Mouse (Mus musculus) heart, postnatal 0 days (tissue): ENCODE results near the gene Endou. TPM values are rescaled to one million over a fixed set of nuclear protein-coding genes. Genes with fewer than 3 reads are reported as not detected.

Source experiments
- ATAC-seq: fragments of 200-750 bp; cut with Nextera tagmentation; 2 replicates; pipeline ENCODE4 v1.8.0; 2017; ENCODE audit warnings: low read depth, moderate number of reproducible peaks, moderate library complexity; ENCODE audit not compliant: insufficient read depth
- DNase-seq: peaks from one replicate; pipeline ENCODE4 v3.0.0-alpha.2; 2016; ENCODE audit warnings: low spot score
- H3K27ac ChIP-seq: fragments of 300-500 bp; sonication (generic); 2 replicates; pipeline ENCODE4 v1.5.1; 2014; ENCODE audit warnings: low read depth, mild to moderate bottlenecking
- H3K27me3 ChIP-seq: fragments of 300-500 bp; sonication (generic); 2 replicates; pipeline ENCODE4 v1.6.1; 2014; ENCODE audit warnings: low read length, mixed read lengths; ENCODE audit not compliant: control insufficient read depth, insufficient read depth
- H3K36me3 ChIP-seq: fragments of 300-500 bp; sonication (generic); replicated peaks from 2 replicates; pipeline ENCODE4 v1.6.1; 2014; ENCODE audit warnings: low read length, mixed read lengths; ENCODE audit not compliant: control insufficient read depth, insufficient read depth
- H3K4me1 ChIP-seq: fragments of 300-500 bp; sonication (generic); 2 replicates; pipeline ENCODE4 v1.6.1; 2014; ENCODE audit warnings: antibody characterized with exemption; ENCODE audit not compliant: control insufficient read depth, insufficient read depth
- H3K4me2 ChIP-seq: fragments of 300-500 bp; sonication (generic); 2 replicates; pipeline ENCODE4 v1.6.1; 2014; ENCODE audit warnings: low read depth, mild to moderate bottlenecking, low read length, moderate library complexity
- H3K4me3 ChIP-seq: fragments of 300-500 bp; sonication (generic); 2 replicates; pipeline ENCODE4 v1.5.1; 2014; ENCODE audit warnings: low read depth, low read length
- H3K9ac ChIP-seq: fragments of 300-500 bp; sonication (generic); replicated peaks from 2 replicates; pipeline ENCODE4 v1.6.1; 2014; ENCODE audit warnings: low read depth, low read length, mixed read lengths
- H3K9me3 ChIP-seq: fragments of 300-500 bp; sonication (generic); replicated peaks from 2 replicates; pipeline ENCODE4 v1.6.1; 2016; ENCODE audit warnings: low read length; ENCODE audit not compliant: control insufficient read depth
- CTCF ChIP-seq: IDR thresholded peaks from 2 replicates; pipeline ENCODE4 v1.5.1; 2016; ENCODE audit warnings: antibody characterized with exemption, control low read depth, low read depth
- EP300 ChIP-seq: IDR thresholded peaks from 2 replicates; pipeline ENCODE4 v1.6.1; 2016; ENCODE audit warnings: antibody characterized with exemption, low read depth
- WGBS: fragments of 180-500 bp; shearing (Covaris S2); extraction: QIAGEN DNeasy Blood & Tissue Kit; methylation state at CpG from one replicate; pipeline ENCODE4 v1.1.7; 2014; 5-methylcytosine and 5-hydroxymethylcytosine counted together
- polyA plus RNA-seq: library from polyadenylated mRNA; unstranded; fragments of >200 nt; fragmentation: Nextera tagmentation; extraction: Ambion mirVana; gene quantifications from 2 replicates; pipeline ENCODE4 v1.2.1, GENCODE M21; 2015
- total RNA-seq: library from RNA; depleted of rRNA; stranded (reverse); fragments of >200 nt; gene quantifications from 2 replicates; pipeline ENCODE4 v1.2.3, GENCODE M21; 2014; ENCODE audit warnings: low replicate concordance

Gene Endou
- total and polyA plus RNA-seq, 2 experiments from 2014 or later = 0.95 to 5.6 TPM

GRCm38 (mm10) chr15:97767280-97768186 lies 36.4 kb upstream of the Endou start, which contains the start of gene Rapgef3:
TSS of gene Rapgef3 (minus strand) at chr15:97767972.
- H3K4me1 ChIP-seq = peaks cover 10% of the 10 kb centered on the region
- TF ChIP-seq EP300 (peak; percentile 88), CTCF (peak; percentile 67)
- 2% methylated on average over 38 of the region's 44 CpGs for WGBS

DNA sequence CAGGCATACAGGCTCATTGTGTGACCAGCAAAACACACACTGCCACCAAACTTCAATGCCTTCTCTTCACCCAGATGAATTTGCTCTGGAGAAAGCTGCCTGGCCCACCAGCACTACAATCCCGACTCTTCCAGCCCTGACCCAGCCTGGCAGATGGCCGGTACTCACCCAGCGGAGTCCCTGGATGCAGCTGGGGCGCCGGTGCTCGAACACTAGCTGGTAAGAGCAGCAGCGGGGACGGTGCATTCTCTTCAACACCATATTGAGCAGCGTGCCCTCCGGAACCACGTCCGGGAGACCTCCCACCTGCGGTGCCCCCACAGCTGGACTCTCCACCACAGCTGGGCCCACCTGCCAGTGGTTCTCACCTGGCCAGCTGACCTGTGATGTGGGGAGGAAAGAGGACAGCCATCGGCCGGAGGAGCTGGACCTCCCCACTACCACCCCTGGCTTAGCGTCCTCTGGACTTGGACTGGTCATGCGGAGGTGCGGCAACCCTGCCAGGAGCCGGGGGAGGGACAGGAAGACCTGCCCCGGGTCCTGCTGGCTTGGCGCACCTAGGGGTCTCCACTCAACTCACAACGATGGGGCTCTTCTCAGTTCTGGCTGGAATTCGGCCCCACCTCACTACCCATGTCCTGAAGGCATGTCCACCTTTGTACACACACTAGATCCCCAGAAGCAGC lies 35.6 kb upstream of the Endou start:
- H3K9me3 ChIP-seq = no peaks in the 10 kb centered on the region
- 0 out of 2 replicates have a peak, but pooled peaks cover 5% of the 10 kb centered on the region for H3K4me1 ChIP-seq
- no peak for TF ChIP-seq EP300
- TF ChIP-seq CTCF = no peak
- no peak for ATAC-seq
- no peaks in the 10 kb centered on the region for H3K36me3 ChIP-seq
- 16% methylated on average over 23 of the region's 23 CpGs for WGBS
- no peaks in the 10 kb centered on the region for H3K27me3 ChIP-seq
- H3K9ac ChIP-seq = peak overlapping the region; percentile 57
- H3K4me2 ChIP-seq = peak overlapping the region; percentile 79
- DNase-seq = no peak
- H3K27ac ChIP-seq = peak overlapping the region; percentile 90
- peak overlapping the region; percentile 53 for H3K4me3 ChIP-seq

More at GRCm38 (mm10) chr15:97767280-97768186, 36.4 kb upstream of the Endou start, which contains the start of gene Rapgef3:
- peak within 1 kb of the TSS; percentile 57 for H3K9ac ChIP-seq
- H3K4me3 ChIP-seq = peak within 1 kb of the TSS; percentile 53
- peak; percentile 82 for ATAC-seq
- H3K4me2 ChIP-seq = peak within 1 kb of the TSS; percentile 79
- H3K36me3 ChIP-seq = no peaks in the 10 kb centered on the region
- DNase-seq = peak; percentile 80
- H3K27ac ChIP-seq = peak within 1 kb of the TSS; percentile 90
- no peaks in the 10 kb centered on the region for H3K9me3 ChIP-seq
- no peaks in the 10 kb centered on the region for H3K27me3 ChIP-seq

GRCm38 (mm10) chr15:97766194-97766593 lies 35.1 kb upstream of the Endou start:
- H3K27me3 ChIP-seq = no peaks in the 10 kb centered on the region
- no peaks in the 10 kb centered on the region for H3K9me3 ChIP-seq
- no peak for TF ChIP-seq CTCF
- no peak for TF ChIP-seq EP300
- H3K4me2 ChIP-seq = peak overlapping the region; percentile 79
- ATAC-seq (no peak), DNase-seq (no peak)
- H3K9ac ChIP-seq = peak overlapping the region; percentile 57
- H3K4me1 ChIP-seq = 0 out of 2 replicates have a peak, but pooled peaks cover under 1% of the 10 kb centered on the region
- peak overlapping the region; percentile 53 for H3K4me3 ChIP-seq
- 0 out of 2 replicates have a peak, but pooled peaks cover under 1% of the 10 kb centered on the region for H3K36me3 ChIP-seq
- 30% methylated on average over 8 of the region's 8 CpGs for WGBS
- H3K27ac ChIP-seq = peak overlapping the region; percentile 90

- TF ChIP-seq CTCF (no peak), EP300 (0 out of 2 replicates have a peak, but pooled peaks have one; percentile 21)
- Histone ChIP-seq H3K9ac (no peak overlapping the region), H3K9me3 (no peaks in the 10 kb centered on the region), H3K27me3 (no peaks in the 10 kb centered on the region), H3K4me2 (peak overlapping the region; percentile 79), H3K27ac (peak overlapping the region; percentile 66), H3K36me3 (peaks cover 6% of the 10 kb centered on the region; the same call in 1 of the 2 replicates), H3K4me1 (no peaks in the 10 kb centered on the region), H3K4me3 (peak overlapping the region; percentile 53)
- 51% methylated on average over 13 of the region's 13 CpGs for WGBS
- ATAC-seq = no peak
- no peak for DNase-seq
These were observed 34.1 kb upstream of the Endou start for GRCm38 (mm10) chr15:97765090-97765794.

- H3K9me3 ChIP-seq = no peaks in the 10 kb centered on the region
- no peaks in the 10 kb centered on the region for H3K27me3 ChIP-seq
- no peaks in the 10 kb centered on the region for H3K4me1 ChIP-seq
- 0 out of 2 replicates have a peak overlapping the region, but pooled peaks have one; percentile 39 for H3K27ac ChIP-seq
- peak overlapping the region; percentile 53; the same call in 1 of the 2 replicates for H3K4me3 ChIP-seq
- DNase-seq = no peak
- H3K9ac ChIP-seq = no peak overlapping the region
- TF ChIP-seq CTCF (no peak), EP300 (no peak)
- WGBS = 82% methylated on average over 2 of the region's 2 CpGs
- peak overlapping the region; percentile 79 for H3K4me2 ChIP-seq
- peaks cover 13% of the 10 kb centered on the region for H3K36me3 ChIP-seq
- ATAC-seq = no peak
These were observed 33.4 kb upstream of the Endou start for GRCm38 (mm10) chr15:97764532-97764931.
